Mouse (Mus musculus): ENCODE results near the gene Wdr24. TPM values are rescaled to one million over a fixed set of nuclear protein-coding genes. Genes with fewer than 3 reads are reported as not detected.

Gene Wdr24
- polyA plus RNA-seq, 1 experiment from 2014 or later = 36.5 TPM

- H3K9ac ChIP-seq (replicated peaks; ENCODE audit: low read depth, low read length) = no peak overlapping the region
- 91% methylated on average over 6 of the region's 6 CpGs for WGBS
- no peaks in the 10 kb centered on the region for H3K27me3 ChIP-seq (replicated peaks; ENCODE audit: control insufficient read depth, insufficient read depth, low read length)
- no peak overlapping the region for H3K4me3 ChIP-seq (replicated peaks; ENCODE audit: low read length)
- peaks cover 26% of the 10 kb centered on the region for H3K36me3 ChIP-seq (ENCODE audit: control insufficient read depth, insufficient read depth)
- H3K9me3 ChIP-seq (ENCODE audit: control insufficient read depth, low read length) = no peaks in the 10 kb centered on the region
- H3K27ac ChIP-seq (ENCODE audit: low read length) = no peak overlapping the region
- no peak for ATAC-seq
- H3K4me1 ChIP-seq (replicated peaks; ENCODE audit: control insufficient read depth, insufficient read depth, low read length) = peaks cover 41% of the 10 kb centered on the region
- H3K4me2 ChIP-seq (ENCODE audit: low read length) = no peak overlapping the region
Measured at GRCm38 (mm10) chr17:25840519-25840918, 17.1 kb downstream of the Wdr24 start.

- Histone ChIP-seq H3K27me3 (replicated peaks; ENCODE audit: control insufficient read depth, insufficient read depth, low read length) (no peaks in the 10 kb centered on the region), H3K9ac (replicated peaks; ENCODE audit: low read depth, low read length) (no peak within 1 kb of the TSS), H3K4me3 (replicated peaks; ENCODE audit: low read length) (no peak within 1 kb of the TSS), H3K9me3 (ENCODE audit: control insufficient read depth, low read length) (no peaks in the 10 kb centered on the region), H3K27ac (ENCODE audit: low read length) (no peak within 1 kb of the TSS), H3K4me1 (replicated peaks; ENCODE audit: control insufficient read depth, insufficient read depth, low read length) (peaks cover 34% of the 10 kb centered on the region), H3K36me3 (ENCODE audit: control insufficient read depth, insufficient read depth) (peaks cover 26% of the 10 kb centered on the region), H3K4me2 (ENCODE audit: low read length) (no peak within 1 kb of the TSS)
- whole genome bisulfite sequencing = 93% methylated on average over 22 of the region's 22 CpGs
- no peak for ATAC-seq
Measured at GRCm38 (mm10) chr17:25841117-25841880, 17.9 kb downstream of the Wdr24 start, which contains the start of gene Gm20683. Gene Gm20683 (minus strand): TSS chr17:25841763.

GRCm38 (mm10) chr17:25842509-25842908, 19.1 kb downstream of the Wdr24 start:
- Histone ChIP-seq H3K27me3 (replicated peaks; ENCODE audit: control insufficient read depth, insufficient read depth, low read length) (no peaks in the 10 kb centered on the region), H3K27ac (ENCODE audit: low read length) (no peak overlapping the region), H3K4me3 (replicated peaks; ENCODE audit: low read length) (no peak overlapping the region), H3K4me2 (ENCODE audit: low read length) (no peak overlapping the region), H3K9me3 (ENCODE audit: control insufficient read depth, low read length) (no peaks in the 10 kb centered on the region), H3K9ac (replicated peaks; ENCODE audit: low read depth, low read length) (no peak overlapping the region), H3K4me1 (replicated peaks; ENCODE audit: control insufficient read depth, insufficient read depth, low read length) (peaks cover 25% of the 10 kb centered on the region), H3K36me3 (ENCODE audit: control insufficient read depth, insufficient read depth) (peaks cover 26% of the 10 kb centered on the region)
- ATAC-seq = no peak
- WGBS = 78% methylated on average over 3 of the region's 3 CpGs

- Histone ChIP-seq H3K36me3 (ENCODE audit: control insufficient read depth, insufficient read depth) (peaks cover 26% of the 10 kb centered on the region), H3K9ac (replicated peaks; ENCODE audit: low read depth, low read length) (no peak overlapping the region; the same call in 1 of the 2 replicates), H3K4me3 (replicated peaks; ENCODE audit: low read length) (peak overlapping the region; percentile 87; the same call in 1 of the 2 replicates), H3K27me3 (replicated peaks; ENCODE audit: control insufficient read depth, insufficient read depth, low read length) (no peaks in the 10 kb centered on the region), H3K9me3 (ENCODE audit: control insufficient read depth, low read length) (no peaks in the 10 kb centered on the region), H3K4me2 (ENCODE audit: low read length) (peak overlapping the region; percentile 89; the same call in 1 of the 2 replicates), H3K27ac (ENCODE audit: low read length) (no peak overlapping the region), H3K4me1 (replicated peaks; ENCODE audit: control insufficient read depth, insufficient read depth, low read length) (peaks cover 19% of the 10 kb centered on the region)
- WGBS = 91% methylated on average over 4 of the region's 4 CpGs
- no peak for ATAC-seq
Measured at GRCm38 (mm10) chr17:25843122-25843521, 19.7 kb downstream of the Wdr24 start.

- peaks cover 16% of the 10 kb centered on the region for H3K4me1 ChIP-seq (replicated peaks; ENCODE audit: control insufficient read depth, insufficient read depth, low read length)
- peak overlapping the region; percentile 66 for H3K27ac ChIP-seq (ENCODE audit: low read length)
- H3K36me3 ChIP-seq (ENCODE audit: control insufficient read depth, insufficient read depth) = peaks cover 26% of the 10 kb centered on the region
- H3K9ac ChIP-seq (replicated peaks; ENCODE audit: low read depth, low read length) = peak overlapping the region; percentile 78
- WGBS = 3% methylated on average over 38 of the region's 38 CpGs
- no peaks in the 10 kb centered on the region for H3K9me3 ChIP-seq (ENCODE audit: control insufficient read depth, low read length)
- H3K4me2 ChIP-seq (ENCODE audit: low read length) = peak overlapping the region; percentile 89
- H3K27me3 ChIP-seq (replicated peaks; ENCODE audit: control insufficient read depth, insufficient read depth, low read length) = no peaks in the 10 kb centered on the region
- peak; percentile 8; the same call in 1 of the 2 replicates for ATAC-seq
- peak overlapping the region; percentile 87 for H3K4me3 ChIP-seq (replicated peaks; ENCODE audit: low read length)
Measured at GRCm38 (mm10) chr17:25843636-25844395, 20.4 kb downstream of the Wdr24 start.

- Histone ChIP-seq H3K9ac (replicated peaks; ENCODE audit: low read depth, low read length) (peak within 1 kb of the TSS; percentile 78), H3K4me3 (replicated peaks; ENCODE audit: low read length) (peak within 1 kb of the TSS; percentile 87), H3K27ac (ENCODE audit: low read length) (peak within 1 kb of the TSS; percentile 66), H3K27me3 (replicated peaks; ENCODE audit: control insufficient read depth, insufficient read depth, low read length) (no peaks in the 10 kb centered on the region), H3K4me1 (replicated peaks; ENCODE audit: control insufficient read depth, insufficient read depth, low read length) (peaks cover 16% of the 10 kb centered on the region), H3K4me2 (ENCODE audit: low read length) (peak within 1 kb of the TSS; percentile 89), H3K36me3 (ENCODE audit: control insufficient read depth, insufficient read depth) (peaks cover 20% of the 10 kb centered on the region), H3K9me3 (ENCODE audit: control insufficient read depth, low read length) (no peaks in the 10 kb centered on the region)
- ATAC-seq = peak; percentile 98
- 1% methylated on average over 21 of the region's 21 CpGs for WGBS
Measured at GRCm38 (mm10) chr17:25844396-25844901, 21.0 kb downstream of the Wdr24 start, which contains the start of gene Rhot2. Gene Rhot2 (minus strand): TSS chr17:25844851.

- Histone ChIP-seq H3K4me1 (replicated peaks; ENCODE audit: control insufficient read depth, insufficient read depth, low read length) (peaks cover 16% of the 10 kb centered on the region), H3K4me3 (replicated peaks; ENCODE audit: low read length) (no peak overlapping the region; the same call in 1 of the 2 replicates), H3K9ac (replicated peaks; ENCODE audit: low read depth, low read length) (peak overlapping the region; percentile 72; the same call in 1 of the 2 replicates), H3K27ac (ENCODE audit: low read length) (no peak overlapping the region), H3K36me3 (ENCODE audit: control insufficient read depth, insufficient read depth) (no peaks in the 10 kb centered on the region), H3K4me2 (ENCODE audit: low read length) (peak overlapping the region; percentile 90), H3K27me3 (replicated peaks; ENCODE audit: control insufficient read depth, insufficient read depth, low read length) (no peaks in the 10 kb centered on the region), H3K9me3 (ENCODE audit: control insufficient read depth, low read length) (no peaks in the 10 kb centered on the region)
- WGBS = 95% methylated on average over 6 of the region's 6 CpGs
- ATAC-seq = no peak
Measured at GRCm38 (mm10) chr17:25860229-25860628, 36.8 kb downstream of the Wdr24 start.

GRCm38 (mm10) chr17:25860832-25861703, 37.6 kb downstream of the Wdr24 start, which contains the start of gene Wdr90:
Gene Wdr90 (minus strand): TSS chr17:25861501.
- Histone ChIP-seq H3K27ac (ENCODE audit: low read length) (peak within 1 kb of the TSS; percentile 80), H3K4me1 (replicated peaks; ENCODE audit: control insufficient read depth, insufficient read depth, low read length) (peaks cover 16% of the 10 kb centered on the region), H3K9ac (replicated peaks; ENCODE audit: low read depth, low read length) (peak within 1 kb of the TSS; percentile 72), H3K4me2 (ENCODE audit: low read length) (peak within 1 kb of the TSS; percentile 90), H3K9me3 (ENCODE audit: control insufficient read depth, low read length) (no peaks in the 10 kb centered on the region), H3K4me3 (replicated peaks; ENCODE audit: low read length) (peak within 1 kb of the TSS; percentile 75), H3K27me3 (replicated peaks; ENCODE audit: control insufficient read depth, insufficient read depth, low read length) (no peaks in the 10 kb centered on the region), H3K36me3 (ENCODE audit: control insufficient read depth, insufficient read depth) (no peaks in the 10 kb centered on the region)
- 2% methylated on average over 65 of the region's 65 CpGs for WGBS
- peak; percentile 98 for ATAC-seq

Data from forebrain, embryonic 16.5 days (tissue).